Mouse (Mus musculus): ENCODE measurements around the gene Mmp24. TPM values are rescaled to one million over a fixed set of nuclear protein-coding genes. Genes with fewer than 3 reads are reported as not detected.
A peak's percentile ranks its signal among the peaks of the same experiment; 100 is the strongest.

Mmp24 gene
- polyA plus RNA-seq, 1 experiment from 2014 or later = 0.30 TPM

DNA sequence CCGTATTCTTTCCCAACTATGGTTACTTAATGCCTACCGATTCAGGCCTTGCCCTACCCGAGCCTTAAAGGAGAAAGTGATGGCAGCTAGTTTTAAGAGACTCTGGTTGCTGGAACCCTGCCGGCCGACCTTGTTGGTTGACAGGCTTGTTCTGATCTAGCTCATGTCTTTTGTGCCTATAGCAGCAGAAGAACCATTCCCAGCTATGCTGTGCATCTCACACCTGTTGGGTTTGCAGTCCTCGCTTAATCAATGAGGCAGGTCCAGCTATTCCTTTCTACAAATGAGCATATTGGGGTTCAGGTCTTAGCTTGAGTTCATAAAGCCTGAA is 30.7 kb downstream of the Mmp24 start:
- 0 out of 2 replicates have a peak, but pooled peaks cover 5% of the 10 kb centered on the region for H3K4me1 ChIP-seq
- H3K36me3 ChIP-seq (replicated peaks) = no peaks in the 10 kb centered on the region
- H3K27ac ChIP-seq (replicated peaks) = no peak overlapping the region
- no peak for DNase-seq (ENCODE audit: low spot score)
- WGBS = 84% methylated on average over 6 of the region's 6 CpGs
- H3K27me3 ChIP-seq (replicated peaks; ENCODE audit: low read depth, poor library complexity, severe bottlenecking) = no peaks in the 10 kb centered on the region
- no peak overlapping the region for H3K4me3 ChIP-seq
- H3K9me3 ChIP-seq = no peaks in the 10 kb centered on the region

DNA sequence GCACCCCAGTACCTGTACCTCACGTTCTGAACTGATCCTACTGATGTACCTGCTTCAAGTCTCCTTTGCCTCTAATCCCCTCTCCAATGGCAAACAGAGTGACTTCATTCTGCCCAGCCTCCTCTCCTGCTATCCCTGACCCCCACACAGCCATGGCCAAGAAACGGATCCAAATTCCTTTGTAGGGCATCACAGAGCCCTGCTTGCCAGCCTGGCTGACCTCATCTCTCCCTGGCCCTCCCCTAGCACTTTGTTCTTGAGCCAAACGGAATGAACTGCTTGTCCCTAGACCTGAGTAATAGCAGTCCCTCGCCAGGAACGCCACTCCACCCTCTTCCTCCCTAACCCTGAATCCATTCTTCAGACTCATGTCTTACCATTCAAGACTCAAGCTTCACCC is 31.4 kb downstream of the Mmp24 start:
- H3K27me3 ChIP-seq (replicated peaks; ENCODE audit: low read depth, poor library complexity, severe bottlenecking) = no peaks in the 10 kb centered on the region
- no peak overlapping the region for H3K4me3 ChIP-seq
- no peaks in the 10 kb centered on the region for H3K9me3 ChIP-seq
- 0 out of 2 replicates have a peak, but pooled peaks cover 5% of the 10 kb centered on the region for H3K4me1 ChIP-seq
- no peak for DNase-seq (ENCODE audit: low spot score)
- no peaks in the 10 kb centered on the region for H3K36me3 ChIP-seq (replicated peaks)
- 76% methylated on average over 5 of the region's 5 CpGs for WGBS
- no peak overlapping the region for H3K27ac ChIP-seq (replicated peaks)

- no peaks in the 10 kb centered on the region for H3K27me3 ChIP-seq (replicated peaks; ENCODE audit: low read depth, poor library complexity, severe bottlenecking)
- H3K27ac ChIP-seq (replicated peaks) = no peak overlapping the region
- no peaks in the 10 kb centered on the region for H3K36me3 ChIP-seq (replicated peaks)
- no peaks in the 10 kb centered on the region for H3K9me3 ChIP-seq
- no peak overlapping the region for H3K4me3 ChIP-seq
- H3K4me1 ChIP-seq = 0 out of 2 replicates have a peak, but pooled peaks cover 9% of the 10 kb centered on the region
- DNase-seq (ENCODE audit: low spot score) = no peak
- 87% methylated on average over 4 of the region's 4 CpGs for WGBS
These were observed 32.3 kb downstream of the Mmp24 start for GRCm38 (mm10) chr2:155807408-155807807.

DNA sequence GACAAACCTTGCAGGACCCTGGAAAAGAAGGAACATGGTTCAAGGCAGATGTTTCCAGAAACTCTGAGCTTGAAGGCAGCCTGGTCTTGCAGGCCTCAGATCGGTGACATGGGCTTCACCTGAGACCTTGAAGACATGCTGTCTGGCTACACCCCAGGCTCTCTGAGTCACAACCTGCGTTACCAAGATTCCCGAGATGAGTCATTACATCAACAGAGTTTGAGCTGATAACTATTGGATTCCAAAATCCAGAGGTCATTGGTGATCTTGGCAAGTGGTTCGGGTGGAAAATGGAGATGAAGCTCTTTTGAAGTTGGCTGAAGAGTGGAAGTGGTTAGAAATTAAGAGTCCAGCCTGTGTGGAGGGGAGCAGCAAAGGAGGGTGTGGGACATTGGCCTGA is 34.5 kb downstream of the Mmp24 start:
- H3K27me3 ChIP-seq (replicated peaks; ENCODE audit: low read depth, poor library complexity, severe bottlenecking) = no peaks in the 10 kb centered on the region

DNA sequence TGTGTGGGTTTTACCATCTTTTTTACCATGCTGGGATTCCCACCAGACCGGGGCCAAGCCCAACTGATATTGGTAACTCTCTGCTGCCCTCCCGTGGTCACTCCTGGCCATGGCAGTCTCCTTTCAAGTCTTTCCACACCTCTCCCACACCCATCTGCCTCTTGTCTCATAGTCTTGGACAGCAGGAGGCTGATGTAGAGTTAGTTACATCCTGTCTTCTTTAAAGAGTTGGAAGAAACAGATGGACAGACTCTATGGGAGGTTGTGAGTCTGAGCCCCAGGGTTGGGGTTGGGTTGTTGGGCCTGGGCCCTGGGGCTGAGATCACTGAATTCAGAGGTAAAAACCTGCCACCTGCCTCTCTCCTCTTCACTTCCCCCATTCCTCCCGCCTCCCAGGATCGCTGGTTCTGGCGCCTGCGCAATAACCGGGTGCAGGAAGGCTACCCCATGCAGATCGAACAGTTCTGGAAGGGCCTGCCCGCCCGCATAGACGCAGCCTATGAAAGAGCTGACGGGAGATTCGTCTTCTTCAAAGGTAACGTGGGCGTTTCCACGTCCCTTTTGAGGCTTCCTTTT is 36.8 kb downstream of the Mmp24 start:
- H3K27me3 ChIP-seq (replicated peaks; ENCODE audit: low read depth, poor library complexity, severe bottlenecking) = 0 out of 2 replicates have a peak, but pooled peaks cover 3% of the 10 kb centered on the region
- H3K36me3 ChIP-seq (replicated peaks) = no peaks in the 10 kb centered on the region
- peaks cover 10% of the 10 kb centered on the region for H3K4me1 ChIP-seq
- no peak overlapping the region for H3K4me3 ChIP-seq
- H3K9me3 ChIP-seq = no peaks in the 10 kb centered on the region
- no peak overlapping the region for H3K27ac ChIP-seq (replicated peaks)
- 44% methylated on average over 16 of the region's 16 CpGs for WGBS
- DNase-seq (ENCODE audit: low spot score) = peak; percentile 85

More for the DNA sequence above, 34.5 kb downstream of the Mmp24 start:
- Histone ChIP-seq H3K27ac (replicated peaks) (no peak overlapping the region), H3K36me3 (replicated peaks) (no peaks in the 10 kb centered on the region), H3K4me3 (no peak overlapping the region), H3K9me3 (no peaks in the 10 kb centered on the region), H3K4me1 (0 out of 2 replicates have a peak, but pooled peaks cover 10% of the 10 kb centered on the region)
- 87% methylated on average over 4 of the region's 4 CpGs for WGBS
- DNase-seq (ENCODE audit: low spot score) = no peak

- Histone ChIP-seq H3K27me3 (replicated peaks; ENCODE audit: low read depth, poor library complexity, severe bottlenecking) (0 out of 2 replicates have a peak, but pooled peaks cover 6% of the 10 kb centered on the region), H3K4me1 (peaks cover 10% of the 10 kb centered on the region), H3K9me3 (no peaks in the 10 kb centered on the region), H3K4me3 (no peak overlapping the region), H3K36me3 (replicated peaks) (no peaks in the 10 kb centered on the region), H3K27ac (replicated peaks) (no peak overlapping the region)
- 81% methylated on average over 4 of the region's 4 CpGs for WGBS
- no peak for DNase-seq (ENCODE audit: low spot score)
These were observed 37.5 kb downstream of the Mmp24 start for GRCm38 (mm10) chr2:155812637-155813036.

- Histone ChIP-seq H3K36me3 (replicated peaks) (peaks cover 5% of the 10 kb centered on the region), H3K9me3 (no peaks in the 10 kb centered on the region), H3K4me3 (no peak overlapping the region), H3K27ac (replicated peaks) (no peak overlapping the region), H3K27me3 (replicated peaks; ENCODE audit: low read depth, poor library complexity, severe bottlenecking) (0 out of 2 replicates have a peak, but pooled peaks cover 9% of the 10 kb centered on the region), H3K4me1 (peaks cover 32% of the 10 kb centered on the region)
- peak; percentile 25 for DNase-seq (ENCODE audit: low spot score)
- 30% methylated on average over 5 of the region's 5 CpGs for WGBS
These were observed 39.7 kb downstream of the Mmp24 start for GRCm38 (mm10) chr2:155814829-155815228.

- no peaks in the 10 kb centered on the region for H3K9me3 ChIP-seq
- no peak for DNase-seq (ENCODE audit: low spot score)
- H3K4me1 ChIP-seq = peaks cover 35% of the 10 kb centered on the region
- no peak overlapping the region for H3K4me3 ChIP-seq
- 100% methylated on average over 1 of the region's 1 CpGs for WGBS
- H3K27me3 ChIP-seq (replicated peaks; ENCODE audit: low read depth, poor library complexity, severe bottlenecking) = 0 out of 2 replicates have a peak, but pooled peaks cover 9% of the 10 kb centered on the region
- peaks cover 18% of the 10 kb centered on the region for H3K36me3 ChIP-seq (replicated peaks)
- H3K27ac ChIP-seq (replicated peaks) = no peak overlapping the region
These were observed 41.0 kb downstream of the Mmp24 start for GRCm38 (mm10) chr2:155816179-155816578.

- peak overlapping the region; percentile 75; the same call in 1 of the 2 replicates for H3K4me3 ChIP-seq
These were observed 42.4 kb downstream of the Mmp24 start for GRCm38 (mm10) chr2:155817301-155818245.

GRCm38 (mm10) chr2:155818596-155819391 is 43.7 kb downstream of the Mmp24 start:
- peak; percentile 92 for DNase-seq (ENCODE audit: low spot score)
- Histone ChIP-seq H3K4me1 (peaks cover 30% of the 10 kb centered on the region), H3K4me3 (peak overlapping the region; percentile 75), H3K27me3 (replicated peaks; ENCODE audit: low read depth, poor library complexity, severe bottlenecking) (0 out of 2 replicates have a peak, but pooled peaks cover 9% of the 10 kb centered on the region), H3K27ac (replicated peaks) (peak overlapping the region; percentile 84), H3K9me3 (no peaks in the 10 kb centered on the region), H3K36me3 (replicated peaks) (peaks cover 44% of the 10 kb centered on the region)
- 2% methylated on average over 37 of the region's 37 CpGs for WGBS

More at GRCm38 (mm10) chr2:155817301-155818245, 42.4 kb downstream of the Mmp24 start:
- no peak overlapping the region for H3K27ac ChIP-seq (replicated peaks)
- 82% methylated on average over 10 of the region's 10 CpGs for WGBS
- no peaks in the 10 kb centered on the region for H3K9me3 ChIP-seq
- 0 out of 2 replicates have a peak, but pooled peaks cover 9% of the 10 kb centered on the region for H3K27me3 ChIP-seq (replicated peaks; ENCODE audit: low read depth, poor library complexity, severe bottlenecking)
- H3K36me3 ChIP-seq (replicated peaks) = peaks cover 31% of the 10 kb centered on the region
- peaks cover 30% of the 10 kb centered on the region for H3K4me1 ChIP-seq
- no peak for DNase-seq (ENCODE audit: low spot score)

- Histone ChIP-seq H3K27ac (replicated peaks) (peak within 1 kb of the TSS; percentile 84), H3K4me1 (peaks cover 30% of the 10 kb centered on the region), H3K36me3 (replicated peaks) (peaks cover 48% of the 10 kb centered on the region), H3K27me3 (replicated peaks; ENCODE audit: low read depth, poor library complexity, severe bottlenecking) (0 out of 2 replicates have a peak, but pooled peaks cover 9% of the 10 kb centered on the region), H3K9me3 (no peaks in the 10 kb centered on the region), H3K4me3 (peak within 1 kb of the TSS; percentile 75)
- DNase-seq (ENCODE audit: low spot score) = no peak
These were observed 44.1 kb downstream of the Mmp24 start, which contains the start of gene BC029722 for GRCm38 (mm10) chr2:155819392-155819448. Gene BC029722, minus strand, starts transcription at chr2:155819426.

DNA sequence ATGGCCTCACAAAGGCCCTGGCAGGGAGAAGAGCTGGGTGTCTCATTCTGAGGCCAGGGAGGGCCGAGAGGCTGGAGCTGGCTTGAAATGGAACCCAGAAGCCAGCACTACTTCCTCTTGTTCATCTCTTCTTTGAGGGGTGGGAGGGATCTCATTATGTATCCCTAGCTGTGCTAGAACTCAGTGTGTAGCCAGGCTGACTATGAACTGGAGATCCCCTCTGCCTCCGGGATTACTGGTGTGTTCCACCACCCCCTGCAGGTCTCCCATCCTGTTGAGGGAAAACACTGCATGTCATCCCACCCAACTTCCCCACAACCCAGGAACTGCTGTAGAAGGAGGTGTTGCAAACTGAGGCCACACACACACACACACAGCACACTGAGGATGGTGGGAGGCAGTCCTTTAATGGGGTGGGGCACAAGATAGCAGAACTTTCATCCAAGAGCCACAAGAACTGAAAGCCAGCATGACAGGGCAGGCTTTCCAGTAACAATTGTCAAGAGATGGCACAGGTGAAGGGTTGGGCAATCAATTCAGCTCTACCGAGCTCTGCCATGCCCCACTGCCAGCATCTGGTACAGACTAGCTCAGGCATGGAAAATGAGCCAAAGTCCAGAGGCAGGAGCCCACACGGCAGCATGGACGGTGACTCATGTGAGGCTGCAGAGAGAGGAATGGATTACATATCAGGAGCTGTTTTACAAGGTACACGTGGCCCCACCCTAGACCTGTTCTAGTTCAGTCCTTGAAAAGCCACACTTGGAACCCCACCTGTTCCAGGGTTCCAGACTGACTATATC is 44.5 kb downstream of the Mmp24 start:
- Histone ChIP-seq H3K36me3 (replicated peaks) (peaks cover 48% of the 10 kb centered on the region), H3K4me3 (peak overlapping the region; percentile 75), H3K9me3 (no peaks in the 10 kb centered on the region), H3K4me1 (peaks cover 30% of the 10 kb centered on the region), H3K27me3 (replicated peaks; ENCODE audit: low read depth, poor library complexity, severe bottlenecking) (0 out of 2 replicates have a peak, but pooled peaks cover 9% of the 10 kb centered on the region), H3K27ac (replicated peaks) (peak overlapping the region; percentile 84)
- 68% methylated on average over 6 of the region's 6 CpGs for WGBS
- no peak for DNase-seq (ENCODE audit: low spot score)
